Mouse (Mus musculus): ENCODE measurements around the gene Gpr37. TPM values are rescaled to one million over a fixed set of nuclear protein-coding genes. Genes with fewer than 3 reads are reported as not detected.

Gene Gpr37
- total RNA-seq (2014; fragmentation: Nextera tagmentation) (not detected in 2 replicates), total RNA-seq (2017) (not detected in 2 replicates)

DNA sequence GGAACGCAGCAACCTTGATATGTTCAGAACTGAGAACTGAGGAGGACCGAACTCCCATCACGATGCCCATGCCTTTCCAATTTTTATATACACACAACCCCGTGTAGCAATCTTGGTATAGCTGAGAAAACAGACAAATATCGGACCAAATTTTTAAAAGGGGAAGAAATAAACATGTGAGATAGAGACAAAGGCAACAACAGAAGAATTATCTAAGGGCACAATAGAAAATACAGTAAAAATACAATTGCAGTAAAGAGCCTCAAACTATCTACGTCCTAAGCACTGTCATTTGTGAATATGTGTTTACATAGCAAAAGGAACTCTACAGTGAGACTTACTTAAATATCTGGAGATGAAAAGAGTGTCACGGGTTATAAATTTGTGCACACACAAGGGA is at the start of gene Gpr37:
Gene Gpr37, minus strand, starts transcription at position 101 of the 400 bp plus-strand sequence.
- ATAC-seq (replicated peaks; ENCODE audit: poor library complexity, severe bottlenecking) = no peak

DNA sequence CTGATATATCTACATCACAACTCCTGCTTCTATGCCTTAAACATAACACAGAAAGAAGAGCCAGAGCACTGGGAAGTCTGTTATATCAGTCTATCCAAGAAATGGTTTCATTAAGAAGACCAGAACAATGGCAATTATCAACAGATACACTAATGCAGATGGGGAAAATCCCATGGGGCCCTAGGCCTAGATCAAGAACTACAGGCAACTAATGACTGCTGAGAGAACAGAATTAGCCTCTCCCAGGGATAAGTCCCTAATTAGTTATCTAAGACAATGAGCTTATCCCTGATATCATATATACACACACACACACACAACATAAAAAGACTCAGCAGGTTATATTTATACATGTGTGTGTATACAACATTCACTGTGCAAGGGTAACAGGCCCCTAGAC is 46.0 kb upstream of the Gpr37 start:
- no peak for ATAC-seq (replicated peaks; ENCODE audit: poor library complexity, severe bottlenecking)

DNA sequence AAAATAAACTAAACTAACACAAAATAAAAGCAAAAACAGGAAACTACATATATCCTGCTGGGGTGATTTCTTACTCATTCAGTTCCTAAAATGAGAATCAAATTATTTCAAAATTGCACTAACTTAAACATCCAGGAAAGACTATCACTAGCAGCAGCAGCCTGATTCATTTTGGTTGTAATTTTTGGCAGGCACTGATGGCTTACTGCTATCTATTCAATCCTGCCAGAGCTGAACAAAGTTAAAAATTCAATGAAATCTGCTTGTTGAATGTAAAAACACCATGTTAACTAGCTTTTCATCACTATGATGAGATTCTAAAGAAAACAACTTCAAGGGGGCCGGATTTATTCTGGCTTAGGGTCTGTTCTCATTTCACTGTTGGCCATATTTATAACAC is 36.0 kb upstream of the Gpr37 start:
- no peak for ATAC-seq (replicated peaks; ENCODE audit: poor library complexity, severe bottlenecking)

DNA sequence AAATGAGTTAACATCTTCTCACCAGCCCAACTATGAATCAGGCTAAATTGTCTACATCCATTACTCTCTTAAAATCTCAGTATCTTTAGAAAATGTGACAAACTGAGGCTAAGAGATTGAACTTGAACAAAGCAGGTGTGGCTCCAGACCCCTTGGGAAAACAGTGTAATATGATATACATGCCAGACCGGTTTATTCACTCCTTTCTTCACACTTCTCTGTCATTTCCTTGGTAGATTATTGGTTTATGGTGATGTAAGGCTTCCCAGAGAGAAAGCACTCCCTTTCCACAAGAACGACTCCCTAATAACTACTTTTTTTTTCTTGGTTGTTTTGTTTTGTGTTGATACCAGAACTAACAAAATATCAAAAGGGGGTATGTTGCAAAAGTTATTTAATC is 20.1 kb upstream of the Gpr37 start:
- ATAC-seq (replicated peaks; ENCODE audit: poor library complexity, severe bottlenecking) = no peak

DNA sequence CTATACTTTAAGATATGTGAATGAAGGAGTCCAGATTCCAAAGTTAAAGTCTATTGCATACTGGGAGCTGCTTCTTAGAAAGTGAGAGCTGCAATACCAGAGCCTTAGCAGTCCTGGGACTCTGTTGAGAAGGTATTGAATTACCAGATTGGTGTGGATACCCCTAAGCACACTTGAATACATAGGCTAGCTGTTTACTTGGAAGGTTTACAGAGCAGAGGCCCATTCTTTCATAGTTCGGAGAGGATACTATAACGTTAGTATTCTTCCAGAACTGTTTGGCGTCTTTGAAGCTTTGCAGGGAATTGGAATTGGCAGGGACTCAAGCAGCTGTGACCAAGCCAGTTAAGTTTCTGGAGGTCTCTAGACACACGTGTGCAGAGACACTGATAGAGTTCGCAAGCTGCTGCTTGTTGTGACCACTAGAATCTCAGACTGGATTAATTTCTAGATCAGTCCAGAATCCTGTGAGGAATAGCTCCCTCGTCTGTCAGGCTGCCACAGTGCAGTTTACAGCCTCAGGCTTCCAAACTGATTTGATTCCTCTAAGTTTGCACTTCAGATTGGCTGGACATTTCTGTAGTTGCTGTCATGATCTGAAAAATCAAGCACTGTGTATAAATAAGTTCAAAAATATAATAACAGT is 18.8 kb upstream of the Gpr37 start:
- ATAC-seq (replicated peaks; ENCODE audit: poor library complexity, severe bottlenecking) = no peak

DNA sequence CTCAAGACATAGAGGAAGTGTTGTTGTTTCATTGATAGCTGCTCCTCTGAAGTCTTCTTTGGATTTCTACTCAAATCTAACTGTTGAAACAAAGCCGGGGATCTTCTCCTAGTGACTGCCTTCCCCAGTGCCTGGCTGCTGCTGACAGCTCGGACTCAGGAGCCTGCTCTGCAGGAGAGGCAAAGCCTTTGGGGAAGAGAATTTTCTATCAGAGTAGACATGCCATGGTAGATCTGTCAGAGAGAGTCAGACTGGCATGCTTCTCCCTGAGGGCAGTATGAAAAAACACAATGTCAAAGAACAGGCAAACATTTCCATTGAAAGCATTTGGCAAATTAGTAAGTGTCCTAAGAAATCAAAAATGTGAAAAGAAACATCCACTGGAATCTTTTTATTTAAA is 9.4 kb upstream of the Gpr37 start:
- ATAC-seq (replicated peaks; ENCODE audit: poor library complexity, severe bottlenecking) = no peak

DNA sequence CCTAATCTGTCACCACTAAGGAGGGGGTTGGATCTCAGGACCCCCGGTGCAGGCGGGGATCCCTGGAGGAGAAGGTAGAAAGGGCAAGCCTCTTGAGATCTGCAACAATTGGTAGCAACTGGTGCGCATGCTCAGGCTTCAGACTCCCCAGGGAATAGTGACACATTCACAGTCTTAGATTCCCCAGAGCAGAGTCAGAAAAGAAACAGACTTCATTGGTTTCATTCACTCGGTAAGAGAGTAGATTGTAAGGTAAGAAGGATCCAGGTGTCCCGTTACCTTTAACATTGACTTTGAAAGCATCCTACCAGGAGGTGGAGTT is 284 bp downstream of the Gpr37 start:
- ATAC-seq (replicated peaks; ENCODE audit: poor library complexity, severe bottlenecking) = no peak

DNA sequence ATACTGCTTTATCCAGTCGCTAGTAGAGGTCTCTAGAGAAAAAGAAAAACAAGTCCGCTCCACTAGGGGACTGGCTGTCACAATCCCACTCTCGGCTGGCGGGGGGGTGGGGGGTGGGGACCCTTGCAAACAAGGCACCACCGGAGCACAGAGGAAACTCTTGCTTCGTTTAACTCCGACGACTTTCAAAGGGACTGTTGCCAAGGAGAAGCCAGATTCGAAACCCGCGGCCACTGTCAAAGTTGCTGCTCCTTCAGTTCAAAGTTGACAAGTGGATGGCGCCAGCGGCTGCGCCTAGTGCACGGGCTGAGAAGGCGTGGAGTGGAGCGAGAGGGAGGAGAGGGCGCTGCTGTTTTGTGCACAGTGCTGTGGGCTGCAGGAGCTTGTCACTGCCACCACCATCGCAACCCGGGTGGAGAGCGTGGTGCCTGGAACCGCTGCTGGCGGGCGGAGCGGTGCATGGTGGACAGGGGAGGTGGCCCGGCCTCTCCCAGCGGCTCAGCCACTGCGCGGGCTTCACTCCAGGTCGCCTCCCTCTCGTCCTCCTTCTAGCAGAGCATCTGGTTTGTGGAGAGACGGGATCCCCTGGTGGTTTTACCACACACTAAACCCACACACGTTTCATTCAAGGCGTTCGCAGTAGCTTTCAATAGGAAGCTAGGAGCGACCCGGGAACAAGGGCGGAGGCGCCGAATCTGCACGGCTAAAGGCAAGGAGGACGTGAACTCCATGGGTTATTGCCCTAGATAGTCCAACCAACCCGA is 827 bp downstream of the Gpr37 start:
- peak; percentile 12; the same call in 1 of the 2 replicates for ATAC-seq (replicated peaks; ENCODE audit: poor library complexity, severe bottlenecking)

DNA sequence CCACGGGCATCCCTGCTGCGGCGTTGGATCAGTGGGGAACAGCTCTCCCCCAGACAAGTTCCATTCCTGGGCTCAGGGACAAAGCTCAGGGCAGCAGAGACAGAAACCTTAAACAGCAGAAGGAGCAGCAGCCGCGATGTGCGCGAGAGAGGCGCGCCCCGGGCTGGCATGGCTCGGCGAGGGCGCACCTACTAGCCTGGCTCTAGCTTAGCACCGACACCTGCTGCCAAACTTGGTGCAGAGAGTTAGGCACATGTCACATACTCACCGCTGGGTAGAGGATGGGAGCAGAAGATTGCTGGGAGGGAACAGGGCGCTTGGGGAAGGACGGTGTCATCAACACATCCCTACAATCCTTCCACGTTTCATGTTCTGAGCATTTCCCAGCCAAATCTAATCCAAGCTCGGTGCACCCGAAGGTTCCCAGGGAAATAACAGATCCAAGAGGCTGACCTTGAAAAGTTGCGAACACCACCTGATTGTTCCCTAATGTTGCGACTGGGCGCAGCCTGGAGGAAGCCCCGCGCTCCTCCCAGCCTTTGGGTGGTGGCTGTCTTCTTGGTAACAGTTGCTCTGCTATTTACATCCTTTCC is 1.5 kb downstream of the Gpr37 start:
- ATAC-seq (replicated peaks; ENCODE audit: poor library complexity, severe bottlenecking) = no peak

DNA sequence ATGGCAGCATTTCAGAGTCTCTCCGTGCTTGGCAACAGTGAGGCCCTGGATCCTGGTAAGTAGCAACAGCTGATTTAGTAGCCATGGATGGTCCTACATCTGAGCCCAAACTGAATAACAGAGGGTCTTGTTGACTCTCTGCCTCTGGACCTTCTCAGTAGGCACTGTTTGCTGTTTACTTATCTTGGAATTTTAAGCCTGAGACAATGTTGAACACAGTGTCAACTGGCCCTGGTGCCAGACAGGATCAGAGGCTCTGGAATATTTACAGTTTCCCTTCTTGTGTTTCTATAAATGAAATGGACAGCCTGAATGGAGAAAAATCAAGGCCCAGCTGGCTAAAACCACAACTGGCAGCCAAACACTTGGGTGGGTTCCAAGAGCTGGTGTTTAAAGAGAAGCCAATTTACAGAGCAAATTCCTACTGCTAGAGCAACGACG is 3.7 kb downstream of the Gpr37 start:
- ATAC-seq (replicated peaks; ENCODE audit: poor library complexity, severe bottlenecking) = no peak

DNA sequence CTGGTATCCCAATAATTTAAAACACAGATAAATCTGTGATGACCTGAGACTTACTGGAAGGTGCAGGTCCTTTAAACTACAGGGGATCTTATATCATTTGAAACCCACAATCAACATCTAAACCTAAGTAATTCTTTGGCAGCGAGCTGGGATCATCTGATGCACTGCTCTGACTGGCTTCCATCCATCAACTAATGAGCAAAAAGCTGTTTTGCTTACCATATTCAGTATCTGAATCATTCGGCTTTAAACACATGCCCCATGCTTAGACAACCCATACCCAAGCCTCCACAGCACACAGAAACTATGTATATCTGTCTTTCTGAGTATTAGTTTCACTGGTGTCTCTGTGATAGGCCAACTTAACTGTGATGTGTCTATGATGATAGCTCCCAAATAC is 6.1 kb downstream of the Gpr37 start:
- no peak for ATAC-seq (replicated peaks; ENCODE audit: poor library complexity, severe bottlenecking)

DNA sequence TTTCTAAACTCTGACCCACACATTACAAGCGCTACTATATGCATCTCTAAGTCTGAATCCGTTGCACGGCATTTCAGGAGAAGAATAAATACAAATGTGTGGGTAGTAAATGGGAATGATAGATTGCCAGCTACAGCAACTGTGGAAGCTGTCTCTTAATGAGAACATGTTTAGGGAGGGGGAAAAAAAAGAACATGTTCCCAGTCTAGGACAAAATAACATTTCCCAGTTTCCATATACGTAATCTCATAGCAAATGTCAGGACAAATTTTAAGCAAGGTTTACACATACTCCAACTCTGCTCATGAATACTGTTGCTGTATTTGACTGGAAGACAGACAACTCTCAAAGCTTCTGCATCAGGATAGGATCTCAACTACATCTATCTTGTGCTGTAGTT is 15.4 kb downstream of the Gpr37 start:
- ATAC-seq (replicated peaks; ENCODE audit: poor library complexity, severe bottlenecking) = no peak

DNA sequence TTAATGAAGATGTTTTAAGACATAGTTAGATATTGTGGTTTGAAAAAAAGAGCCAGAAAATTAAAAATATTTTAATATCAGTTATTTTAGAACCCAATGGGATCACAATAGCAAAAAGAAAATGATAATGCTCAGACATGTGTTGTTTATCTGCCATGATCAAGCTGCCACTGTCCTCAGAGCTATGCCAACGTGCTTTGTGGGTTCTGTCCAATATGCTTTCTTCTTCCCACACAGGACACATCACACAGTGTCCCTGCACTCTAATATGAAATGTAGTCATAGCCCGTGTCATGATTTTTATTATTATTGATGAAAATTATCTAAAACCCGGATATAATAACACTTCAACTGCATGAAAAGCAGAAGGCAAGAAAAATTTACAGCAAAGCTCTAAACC is 16.7 kb downstream of the Gpr37 start:
- no peak for ATAC-seq (replicated peaks; ENCODE audit: poor library complexity, severe bottlenecking)

DNA sequence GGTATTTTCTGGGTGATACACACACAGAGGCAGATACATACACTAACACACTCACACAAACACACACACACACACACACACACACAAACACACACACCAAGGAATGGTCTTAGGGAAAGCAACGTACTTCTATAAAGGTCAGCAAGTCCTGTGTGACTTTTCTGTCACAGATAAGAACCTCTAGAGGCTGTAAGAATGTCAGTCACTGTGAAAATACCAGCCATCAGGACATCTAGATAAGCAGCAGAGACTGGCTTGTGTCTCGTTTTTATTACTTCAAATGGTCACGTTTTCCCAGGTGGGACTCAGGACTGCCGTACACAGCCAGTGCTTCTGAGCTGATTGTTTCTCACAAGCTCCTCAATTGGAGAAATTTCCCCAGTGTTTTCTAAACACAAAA is 20.4 kb downstream of the Gpr37 start:
- ATAC-seq (replicated peaks; ENCODE audit: poor library complexity, severe bottlenecking) = no peak

DNA sequence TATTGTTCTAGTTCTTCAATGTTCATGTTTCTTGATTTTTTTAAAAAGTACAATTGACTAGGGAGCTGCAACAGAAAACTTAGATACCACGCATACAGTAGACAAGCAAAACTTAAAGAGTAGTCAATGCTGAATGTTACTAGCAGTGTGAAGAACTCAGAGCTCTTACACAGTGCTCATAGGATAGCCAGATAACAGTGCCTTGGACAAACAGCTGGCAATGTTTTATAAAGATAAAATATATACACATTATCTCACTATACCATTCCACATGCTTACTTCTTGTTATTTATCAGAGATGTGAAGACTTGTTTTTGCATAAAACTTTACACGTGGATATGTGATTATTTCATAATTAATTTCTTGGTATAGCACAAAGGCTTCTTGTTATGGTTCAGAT is 26.6 kb downstream of the Gpr37 start:
- ATAC-seq (replicated peaks; ENCODE audit: poor library complexity, severe bottlenecking) = no peak

DNA sequence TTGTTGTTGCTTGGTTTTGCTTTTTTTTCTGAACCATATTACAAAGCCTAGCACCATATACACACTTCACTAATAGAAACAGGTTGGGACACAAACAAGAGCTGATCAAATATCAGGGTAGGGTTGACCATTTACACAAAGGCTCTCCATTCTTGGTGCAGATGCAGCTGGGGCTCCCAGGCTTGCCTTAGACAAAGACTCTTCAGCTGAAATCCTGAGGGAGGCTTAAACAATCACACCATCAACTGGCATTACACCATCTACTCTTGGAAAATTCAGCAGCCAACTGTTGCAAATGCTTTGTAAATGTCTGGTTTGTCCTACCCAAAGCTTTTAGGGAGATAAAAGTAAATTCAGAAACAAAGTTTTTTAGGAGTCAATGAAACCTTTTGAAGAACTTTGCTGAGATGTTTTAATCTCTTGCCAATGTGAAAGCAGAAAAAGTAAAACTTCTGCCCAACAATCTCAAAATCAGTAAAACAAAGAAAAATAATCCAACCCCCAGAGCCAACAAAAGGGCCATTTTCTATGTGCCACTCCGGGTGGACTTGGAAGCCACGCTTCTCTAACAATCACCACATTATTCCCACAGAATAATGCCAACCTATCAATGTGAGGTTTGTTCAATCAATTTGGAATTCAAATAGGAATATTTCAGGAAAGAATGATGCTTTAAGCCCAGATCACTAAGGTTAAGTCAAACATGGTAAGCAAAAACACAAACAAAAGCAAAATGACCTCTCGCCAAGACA is 30.4 kb downstream of the Gpr37 start:
- no peak for ATAC-seq (replicated peaks; ENCODE audit: poor library complexity, severe bottlenecking)

Other genes with a start within 250 kb of the Gpr37 start
- 30.7 and 59.5 TPM in 2 replicates for gene Pot1a, start 118.5 kb upstream of the Gpr37 start, total RNA-seq (2014; fragmentation: Nextera tagmentation)
- gene Pot1a, start 118.5 kb upstream of the Gpr37 start, total RNA-seq (2017) = 28.4 and 42.6 TPM in 2 replicates